Mouse (Mus musculus): ENCODE results near the gene Becn1.
"Not testable (repeated sequence)": the region's sequence is repeated elsewhere in the genome, so short reads cannot be mapped to it uniquely, and the experiment has no call there.

Gene Becn1

GRCm38 (mm10) chr11:101302004-101302798 is at the start of gene Becn1:
TSS of gene Becn1 (minus strand) at chr11:101302286.
- no peak for DNase-seq (ENCODE audit: extremely low read depth, low read depth, low spot score)

- DNase-seq (ENCODE audit: extremely low read depth, low read depth, low spot score), result no peak
These were observed 49.6 kb upstream of the Becn1 start for GRCm38 (mm10) chr11:101351721-101352111.

- no peak for DNase-seq (ENCODE audit: extremely low read depth, low read depth, low spot score)
These were observed 49.1 kb upstream of the Becn1 start for GRCm38 (mm10) chr11:101351100-101351720.

GRCm38 (mm10) chr11:101349216-101349615 is 47.1 kb upstream of the Becn1 start:
- DNase-seq (ENCODE audit: extremely low read depth, low read depth, low spot score), result no peak

GRCm38 (mm10) chr11:101348774-101349173 is 46.7 kb upstream of the Becn1 start:
- no peak for DNase-seq (ENCODE audit: extremely low read depth, low read depth, low spot score)

- DNase-seq (ENCODE audit: extremely low read depth, low read depth, low spot score), result no peak
These were observed 45.1 kb upstream of the Becn1 start for GRCm38 (mm10) chr11:101347083-101347775.

GRCm38 (mm10) chr11:101338123-101338760 is 36.2 kb upstream of the Becn1 start:
- no peak for DNase-seq (ENCODE audit: extremely low read depth, low read depth, low spot score)

GRCm38 (mm10) chr11:101335685-101336084 is 33.6 kb upstream of the Becn1 start:
- no peak for DNase-seq (ENCODE audit: extremely low read depth, low read depth, low spot score)

GRCm38 (mm10) chr11:101334516-101334915 is 32.4 kb upstream of the Becn1 start:
- no peak for DNase-seq (ENCODE audit: extremely low read depth, low read depth, low spot score)

- DNase-seq (ENCODE audit: extremely low read depth, low read depth, low spot score), result no peak
These were observed 31.9 kb upstream of the Becn1 start for GRCm38 (mm10) chr11:101334023-101334422.

GRCm38 (mm10) chr11:101332537-101332936 is 30.5 kb upstream of the Becn1 start:
- DNase-seq (ENCODE audit: extremely low read depth, low read depth, low spot score), result no peak

- DNase-seq (ENCODE audit: extremely low read depth, low read depth, low spot score), result not testable (repeated sequence)
These were observed 28.9 kb upstream of the Becn1 start for GRCm38 (mm10) chr11:101330961-101331360.

- DNase-seq (ENCODE audit: extremely low read depth, low read depth, low spot score), result no peak
These were observed 28.4 kb upstream of the Becn1 start, which contains the start of gene Aoc3 for GRCm38 (mm10) chr11:101330371-101330924. TSS of gene Aoc3 (plus strand) at chr11:101330605.

GRCm38 (mm10) chr11:101328941-101329635 is 27.0 kb upstream of the Becn1 start:
- no peak for DNase-seq (ENCODE audit: extremely low read depth, low read depth, low spot score)

- DNase-seq (ENCODE audit: extremely low read depth, low read depth, low spot score), result no peak
These were observed 25.2 kb upstream of the Becn1 start for GRCm38 (mm10) chr11:101327311-101327710.

GRCm38 (mm10) chr11:101326147-101326546 is 24.1 kb upstream of the Becn1 start:
- DNase-seq (ENCODE audit: extremely low read depth, low read depth, low spot score), result no peak

- not testable (repeated sequence) for DNase-seq (ENCODE audit: extremely low read depth, low read depth, low spot score)
These were observed 23.1 kb upstream of the Becn1 start for GRCm38 (mm10) chr11:101325201-101325600.

- no peak for DNase-seq (ENCODE audit: extremely low read depth, low read depth, low spot score)
These were observed 22.7 kb upstream of the Becn1 start, which contains the start of gene Aoc2 for GRCm38 (mm10) chr11:101324763-101325162. TSS of gene Aoc2 (plus strand) at chr11:101325063.

- no peak for DNase-seq (ENCODE audit: extremely low read depth, low read depth, low spot score)
These were observed 21.5 kb upstream of the Becn1 start for GRCm38 (mm10) chr11:101323609-101324008.

- no peak for DNase-seq (ENCODE audit: extremely low read depth, low read depth, low spot score)
These were observed 14.4 kb upstream of the Becn1 start for GRCm38 (mm10) chr11:101316501-101316917.

Measured in fat pad, adult 2 months (tissue).